Mouse (Mus musculus): ENCODE results near the gene Fam117b.
A peak's percentile ranks its signal among the peaks of the same experiment; 100 is the strongest.

Fam117b gene

DNA sequence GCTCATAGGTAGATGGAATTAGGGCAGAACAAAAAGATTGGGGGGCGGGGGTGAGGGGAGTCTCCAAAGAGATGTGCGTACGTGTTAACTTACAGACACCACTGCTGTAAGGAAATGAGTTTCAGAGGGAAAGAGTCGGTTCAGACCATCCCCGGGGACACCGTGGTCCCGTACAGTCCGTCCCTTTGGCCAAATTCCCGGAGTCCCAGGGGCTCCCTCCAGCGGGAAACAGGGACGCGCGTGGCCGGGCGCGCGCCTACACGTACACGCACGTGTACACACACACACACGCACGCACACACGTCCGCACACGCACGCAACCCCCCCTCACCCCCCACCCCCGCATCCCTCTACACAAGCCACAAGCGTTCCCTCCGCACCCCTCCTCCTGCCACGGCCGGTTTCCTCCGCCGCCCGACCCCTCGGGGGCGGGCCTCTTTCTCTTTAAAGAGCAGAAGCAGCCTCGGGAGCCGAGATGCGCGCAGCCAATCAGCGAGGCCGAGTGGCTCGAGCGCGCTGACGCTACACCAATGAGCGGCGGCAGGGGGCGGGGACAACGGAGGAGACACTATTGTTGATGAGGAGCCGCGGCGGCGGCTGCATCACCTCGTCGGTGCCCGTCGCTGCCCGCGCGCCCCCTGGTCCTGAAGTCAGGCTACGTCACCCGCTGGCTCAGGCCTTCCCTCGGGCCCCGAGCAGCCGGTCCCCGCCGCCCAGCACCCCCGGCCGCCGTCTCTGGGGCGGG is at the start of gene Fam117b:
TSS of gene Fam117b (plus strand) at position 594 of the 745 bp plus-strand sequence.
- peak; percentile 98 to 99 for DNase-seq

DNA sequence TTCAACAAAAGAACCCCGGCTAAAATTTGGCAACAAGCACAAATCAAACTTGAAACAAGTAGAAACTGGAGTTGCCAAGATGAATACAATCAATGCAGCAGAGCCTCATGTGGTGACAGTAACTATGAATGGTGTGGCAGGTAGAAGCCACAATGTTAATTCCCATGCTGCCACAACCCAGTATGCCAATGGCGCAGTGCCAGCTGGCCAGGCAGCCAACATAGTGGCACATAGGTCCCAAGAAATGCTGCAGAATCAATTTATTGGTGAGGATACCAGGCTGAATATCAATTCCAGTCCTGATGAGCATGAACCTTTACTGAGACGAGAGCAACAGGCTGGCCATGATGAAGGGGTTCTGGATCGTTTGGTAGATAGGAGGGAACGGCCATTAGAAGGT is 44.8 kb upstream of the Fam117b start:
- DNase-seq, result peak; percentile 25 to 52

DNA sequence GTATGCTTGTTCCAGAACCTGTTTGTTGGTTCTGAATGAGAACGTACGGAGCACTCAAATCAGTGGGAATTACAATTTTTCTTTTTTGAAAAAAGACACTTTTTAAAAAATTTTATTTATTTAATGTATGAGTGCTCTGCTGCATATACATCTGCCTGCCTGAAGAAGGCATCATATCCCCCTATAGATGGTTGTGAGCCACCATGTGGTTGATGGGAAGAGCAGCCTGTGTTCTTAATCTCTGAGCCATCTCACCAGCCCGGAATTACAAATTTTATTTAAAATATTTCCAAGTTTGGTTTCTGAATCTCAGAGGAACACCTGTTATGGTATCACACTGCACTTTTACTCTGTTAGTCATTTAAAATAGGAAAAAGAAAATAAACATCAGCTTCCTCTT is 38.8 kb upstream of the Fam117b start:
- DNase-seq, result no peak

DNA sequence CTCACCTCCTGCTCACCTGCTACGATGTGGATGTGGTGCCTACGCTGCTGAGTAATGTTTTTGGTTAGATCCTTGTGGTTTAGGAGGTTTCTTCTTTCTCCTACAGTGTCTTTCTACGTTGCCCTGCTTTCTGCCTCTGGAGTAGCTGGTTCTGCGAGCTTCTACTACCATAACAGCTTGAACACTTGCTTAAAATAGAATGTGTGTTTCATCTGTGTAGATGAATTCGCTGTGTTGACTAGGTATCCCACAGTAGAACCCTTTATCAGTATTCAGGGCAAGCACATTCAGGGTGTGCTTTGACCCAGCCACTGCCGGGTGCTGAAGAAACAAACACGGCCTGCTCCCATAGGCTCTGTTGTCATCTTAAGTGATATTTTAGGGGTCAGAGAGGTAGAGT is 34.7 kb upstream of the Fam117b start:
- DNase-seq, result no peak

DNA sequence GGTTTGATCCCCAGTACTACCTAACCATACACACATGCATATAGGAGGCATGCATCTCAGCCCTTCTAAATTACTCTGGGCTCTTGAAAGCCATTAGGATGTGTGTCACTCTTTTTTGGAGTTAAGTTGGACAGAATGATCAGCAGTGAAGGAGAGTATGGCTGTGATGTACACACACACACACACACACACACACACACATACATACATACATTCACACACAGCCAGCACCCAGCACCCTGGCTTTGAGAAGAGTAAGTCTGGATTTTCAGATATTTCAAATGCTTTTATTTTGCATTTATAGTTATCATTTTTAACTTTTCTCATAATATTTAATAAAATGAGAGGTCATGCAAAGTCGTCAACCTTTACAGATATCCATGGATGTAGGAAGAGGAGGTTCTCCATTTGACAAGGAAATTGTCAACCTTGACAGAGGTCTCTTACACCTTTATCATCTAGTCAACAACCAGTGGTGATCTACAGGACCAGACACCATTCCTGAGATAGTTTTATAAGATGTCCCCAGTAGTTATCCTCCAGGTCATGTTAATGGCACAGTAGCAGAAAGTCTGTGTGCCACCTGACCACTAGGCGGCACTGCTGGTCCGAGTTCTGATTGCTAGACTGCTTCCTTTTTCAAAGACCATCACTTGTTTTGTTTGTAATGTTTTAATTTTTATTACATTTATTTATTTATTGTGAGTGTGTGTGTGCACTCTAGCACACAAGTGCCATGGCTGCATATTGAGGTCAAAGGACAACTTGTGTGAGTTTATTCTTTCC is 29.3 kb upstream of the Fam117b start:
- peak; percentile 81 to 90 for DNase-seq

DNA sequence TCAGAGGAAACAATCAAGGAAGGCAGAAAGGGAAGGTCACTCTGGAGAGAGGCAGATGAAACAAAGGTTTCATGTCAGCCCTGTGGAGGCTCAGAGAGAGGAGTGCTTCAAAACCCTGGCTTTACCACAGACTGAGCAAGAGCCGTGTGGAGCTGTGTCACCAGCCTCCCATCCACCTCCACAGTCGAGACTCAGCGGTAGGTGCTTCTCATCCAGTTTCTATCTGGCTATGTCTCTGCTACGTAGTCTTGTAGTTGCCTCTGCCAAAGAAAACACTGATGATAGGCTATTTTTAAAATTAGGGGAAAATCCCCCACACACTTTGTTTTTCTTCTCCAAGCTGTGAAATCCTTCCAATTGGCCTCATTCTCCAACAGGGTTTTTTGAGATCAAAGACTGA is 25.9 kb upstream of the Fam117b start:
- DNase-seq, result no peak

DNA sequence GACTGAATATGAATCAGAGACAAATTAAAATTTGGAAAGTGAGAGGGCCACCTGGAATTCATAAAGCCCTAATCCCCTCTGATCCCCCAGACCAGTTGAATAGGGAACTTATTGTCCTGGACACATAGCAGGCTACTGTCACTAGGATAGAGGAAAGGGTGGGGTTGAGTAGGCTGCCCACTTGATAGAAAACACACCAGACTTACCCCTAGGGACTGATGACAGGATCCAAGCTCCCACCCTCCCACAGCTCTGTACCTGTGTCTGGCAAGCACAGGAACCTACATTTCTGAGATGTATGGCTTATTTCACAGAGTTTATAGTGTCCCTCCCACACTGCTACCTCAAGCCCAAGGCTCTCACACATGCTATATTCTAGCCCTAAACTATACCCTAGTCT is 24.8 kb upstream of the Fam117b start:
- DNase-seq, result no peak

DNA sequence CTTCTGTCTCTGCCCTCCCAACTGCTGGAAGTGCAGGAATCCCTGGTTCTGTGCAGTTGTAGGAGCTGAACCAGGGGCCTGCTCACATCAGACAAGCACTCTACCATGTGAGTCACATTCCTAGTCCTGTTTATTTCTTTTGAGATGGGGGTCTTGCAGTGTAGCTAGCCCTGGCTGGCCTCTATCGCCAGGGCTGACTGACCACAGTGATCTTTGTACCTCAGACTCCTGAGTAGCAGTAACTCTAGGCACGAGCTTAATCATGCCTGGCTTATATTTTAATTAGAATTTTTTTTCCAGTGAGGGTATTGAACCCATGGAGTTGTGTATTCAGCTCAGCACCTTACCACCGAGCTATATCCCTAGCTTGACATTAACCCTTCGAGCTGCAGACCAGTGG is 21.6 kb upstream of the Fam117b start:
- DNase-seq, result no peak

DNA sequence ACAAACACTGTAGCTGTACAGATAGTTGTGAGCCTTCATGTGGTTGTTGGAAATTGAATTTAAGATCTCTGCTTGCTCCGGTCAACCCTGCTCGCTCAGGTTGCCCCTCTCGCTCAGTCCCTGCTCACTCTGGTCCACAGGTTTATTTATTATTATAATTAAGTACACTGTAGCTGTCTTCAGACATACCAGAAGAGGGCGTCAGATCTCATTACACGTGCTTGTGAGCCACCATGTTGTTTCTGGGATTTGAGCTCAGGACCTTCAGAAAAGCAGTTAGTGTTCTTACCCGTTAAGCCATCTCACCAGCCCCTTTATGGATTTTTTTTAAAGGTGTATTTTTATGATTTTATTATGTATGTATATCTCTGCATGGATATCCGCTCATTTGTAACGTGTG is 20.0 kb upstream of the Fam117b start:
- DNase-seq, result no peak

DNA sequence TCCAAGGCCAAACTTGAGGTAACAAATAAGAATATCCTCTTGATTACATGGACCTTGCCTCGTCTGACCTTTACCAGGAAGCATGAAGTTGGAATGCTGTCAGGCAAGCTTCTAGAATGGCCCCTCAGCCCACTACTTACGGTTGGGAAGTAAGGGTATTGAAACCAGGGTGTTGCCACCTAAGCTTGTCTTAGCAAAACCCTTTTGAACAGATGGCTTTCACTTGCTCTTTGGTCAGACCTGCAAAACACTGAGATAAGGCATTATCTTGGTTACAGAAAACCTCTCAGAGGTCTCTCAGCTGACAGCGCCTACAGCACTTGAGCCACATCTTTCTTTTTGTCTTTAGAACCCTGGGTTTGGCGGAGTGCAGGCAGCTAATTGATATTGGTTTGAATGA is 18.8 kb upstream of the Fam117b start:
- DNase-seq, result no peak

DNA sequence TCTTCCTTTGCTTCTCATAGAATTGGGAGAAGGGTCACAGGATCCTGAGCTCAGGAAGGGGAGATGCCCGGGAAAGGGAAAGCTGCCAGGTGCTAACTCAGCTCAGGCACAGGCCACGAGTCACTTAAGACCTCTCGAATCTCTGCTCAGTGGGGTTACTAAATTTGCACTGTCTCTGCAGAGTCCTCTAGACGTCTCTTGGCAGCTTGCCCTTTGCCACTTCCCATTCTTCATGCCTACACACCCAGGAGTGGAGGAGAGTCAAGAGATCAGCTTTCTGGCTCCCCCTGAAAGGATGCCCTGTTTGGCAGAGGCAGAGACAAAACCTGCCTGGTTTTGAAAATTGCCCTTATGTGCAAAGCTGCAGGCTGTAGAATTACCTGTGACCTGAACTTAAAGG is 17.4 kb upstream of the Fam117b start:
- DNase-seq, result peak in 1 of 2 experiments; percentile 28

DNA sequence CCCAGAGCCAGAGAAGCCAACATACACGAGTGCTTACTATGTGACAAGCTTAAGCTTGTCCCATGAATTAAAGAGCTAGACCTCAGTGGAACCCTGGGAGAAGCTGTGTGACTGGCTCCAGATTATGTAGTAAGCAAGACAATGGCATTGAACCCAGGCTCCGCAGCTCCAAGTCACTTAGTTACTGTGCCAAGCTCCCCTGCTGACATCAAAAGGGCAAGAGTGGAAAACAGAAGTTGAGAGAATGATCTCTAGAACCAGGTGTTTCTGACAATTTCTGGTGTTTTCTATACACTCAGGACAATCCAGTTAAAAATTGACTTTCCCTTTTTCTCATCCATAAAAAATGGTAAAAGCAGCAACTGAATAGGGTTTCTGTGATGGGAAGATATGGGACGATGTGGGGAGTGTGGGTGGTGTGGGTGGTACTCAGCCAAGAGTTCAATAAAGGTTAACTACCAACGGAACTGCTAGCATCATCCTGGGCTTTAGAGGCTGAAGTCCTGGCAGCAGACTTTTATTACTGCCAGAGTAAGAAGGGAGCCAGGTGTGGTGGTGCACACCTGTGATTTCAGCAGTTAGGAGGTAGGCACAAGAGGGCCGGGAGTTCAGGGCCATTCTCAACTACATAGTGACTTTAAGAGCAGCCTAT is 15.5 kb upstream of the Fam117b start:
- DNase-seq, result no peak

DNA sequence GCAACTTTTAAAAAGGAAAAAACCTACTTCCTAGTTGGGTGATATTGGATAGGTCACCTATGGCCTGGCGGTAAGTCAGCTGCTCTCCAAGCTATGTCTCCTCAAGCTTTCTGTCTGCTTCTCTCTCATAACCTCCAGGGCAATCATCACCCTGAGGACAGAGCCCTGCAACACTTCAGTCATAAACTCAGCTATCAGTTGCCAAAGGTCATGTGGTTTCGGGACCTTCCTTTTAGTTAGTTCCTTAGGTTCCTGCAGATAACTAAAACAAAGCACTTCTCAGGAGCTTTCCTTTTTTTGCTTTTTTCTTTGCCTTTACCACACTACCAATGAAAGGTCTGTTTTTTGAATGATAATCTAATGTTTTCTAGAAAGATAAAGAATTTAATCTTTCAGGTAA is 13.1 kb upstream of the Fam117b start:
- DNase-seq, result no peak

DNA sequence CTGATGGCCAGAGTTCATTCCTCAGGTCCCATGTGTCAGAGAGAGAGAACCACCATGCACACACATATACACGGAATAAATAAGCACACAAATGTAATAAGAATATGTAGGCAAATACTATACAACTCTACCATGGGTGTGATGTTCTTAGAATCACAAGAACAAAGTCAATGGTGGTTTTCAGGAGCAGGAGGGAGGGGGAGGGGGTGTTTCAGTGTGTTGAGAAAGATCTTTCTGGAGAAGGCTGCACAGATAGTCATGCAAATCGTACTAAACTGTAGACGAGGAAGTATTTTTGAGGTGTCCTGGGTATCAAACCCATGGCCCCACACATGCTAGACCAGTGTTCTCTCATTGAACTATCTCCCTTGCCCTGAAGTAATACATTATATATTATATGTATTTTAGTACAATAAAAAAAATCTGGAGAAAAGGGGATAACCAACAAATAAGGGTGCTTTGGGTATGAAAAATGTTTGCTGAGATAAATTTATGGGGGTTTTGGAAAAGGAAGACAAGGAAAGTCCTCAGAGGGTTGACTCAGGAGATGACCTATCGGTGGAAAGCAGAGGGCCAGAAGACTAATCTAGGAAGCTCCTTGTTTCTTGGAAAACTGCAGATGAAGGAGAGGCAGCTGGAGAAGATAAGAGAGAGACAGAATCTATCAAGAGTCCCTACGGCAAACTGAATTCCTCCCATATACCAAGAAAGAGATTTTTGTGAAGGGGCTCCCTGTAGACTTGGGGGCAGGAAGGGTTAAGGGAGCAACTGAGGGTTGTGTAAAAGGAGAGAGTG is 11.5 kb upstream of the Fam117b start:
- DNase-seq, result no peak

DNA sequence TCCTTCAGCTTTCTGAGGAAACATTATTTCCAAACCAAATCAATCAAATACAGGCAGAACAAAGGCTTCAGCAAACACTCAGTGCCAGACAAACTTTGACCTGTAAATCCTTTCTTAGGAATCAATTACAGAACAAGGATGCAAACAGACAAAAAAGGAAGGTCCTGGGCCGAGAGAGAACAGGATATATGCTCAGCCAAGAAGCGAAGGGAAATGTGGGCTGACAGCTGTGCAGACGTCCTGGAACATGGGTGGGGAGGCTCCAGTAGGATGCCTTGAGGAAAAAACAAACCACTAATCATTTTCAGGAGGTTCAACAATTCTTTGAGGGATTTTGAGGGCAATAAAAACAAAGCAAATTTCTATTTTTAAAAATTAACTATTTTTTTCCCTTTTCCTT is 10.2 kb upstream of the Fam117b start:
- no peak for DNase-seq

DNA sequence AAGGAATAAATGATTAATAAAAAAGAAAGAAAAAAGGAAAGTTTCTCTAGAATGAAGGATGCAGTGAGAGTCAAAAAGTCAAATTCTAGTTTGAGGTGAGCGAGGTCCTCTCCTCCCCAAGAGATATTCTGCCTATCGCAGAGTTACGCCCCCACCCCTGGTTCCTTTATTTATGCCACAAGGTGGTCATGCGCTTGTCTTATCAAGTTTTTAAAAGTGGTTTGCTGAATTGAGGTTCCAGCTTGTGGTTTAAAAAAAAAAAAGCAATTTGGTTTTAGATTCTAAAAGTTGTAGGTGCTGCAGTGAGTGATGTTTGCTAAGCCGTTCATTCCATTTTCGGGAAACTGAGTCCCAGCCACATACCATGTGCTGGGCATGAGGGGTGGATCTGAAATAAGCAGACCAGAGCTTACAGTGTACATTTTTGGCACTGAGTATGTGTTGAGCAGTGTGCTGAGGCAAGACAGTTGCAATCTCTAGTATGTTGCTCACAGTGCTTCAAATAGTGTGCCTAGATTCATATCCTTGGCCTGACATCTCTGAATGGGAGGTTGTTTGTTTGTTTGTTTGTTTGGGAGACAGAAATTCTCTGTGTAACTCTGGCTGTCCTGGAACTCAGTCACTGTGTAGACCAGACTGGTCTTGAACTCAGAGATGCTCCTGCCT is 8.0 kb upstream of the Fam117b start:
- no peak for DNase-seq

DNA sequence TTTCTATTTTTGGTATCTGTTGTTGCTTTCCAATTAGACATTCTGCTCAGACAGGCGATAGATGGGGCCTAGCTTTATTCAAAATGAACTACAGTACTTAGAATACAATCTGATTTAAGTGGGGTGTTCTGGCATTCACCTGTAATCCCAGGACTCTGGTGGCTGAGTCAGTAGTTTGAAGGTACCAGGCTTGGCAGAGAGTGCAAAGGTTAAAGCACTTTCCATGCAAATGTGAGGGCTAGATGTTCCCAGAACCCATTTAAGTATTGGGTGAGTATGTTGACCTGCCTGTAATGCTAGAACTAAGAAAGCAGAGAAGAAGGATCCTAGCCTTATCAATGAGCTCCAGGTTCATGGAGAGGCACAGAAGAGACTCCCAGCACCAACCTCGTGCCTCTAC is 6.9 kb upstream of the Fam117b start:
- DNase-seq, result no peak

DNA sequence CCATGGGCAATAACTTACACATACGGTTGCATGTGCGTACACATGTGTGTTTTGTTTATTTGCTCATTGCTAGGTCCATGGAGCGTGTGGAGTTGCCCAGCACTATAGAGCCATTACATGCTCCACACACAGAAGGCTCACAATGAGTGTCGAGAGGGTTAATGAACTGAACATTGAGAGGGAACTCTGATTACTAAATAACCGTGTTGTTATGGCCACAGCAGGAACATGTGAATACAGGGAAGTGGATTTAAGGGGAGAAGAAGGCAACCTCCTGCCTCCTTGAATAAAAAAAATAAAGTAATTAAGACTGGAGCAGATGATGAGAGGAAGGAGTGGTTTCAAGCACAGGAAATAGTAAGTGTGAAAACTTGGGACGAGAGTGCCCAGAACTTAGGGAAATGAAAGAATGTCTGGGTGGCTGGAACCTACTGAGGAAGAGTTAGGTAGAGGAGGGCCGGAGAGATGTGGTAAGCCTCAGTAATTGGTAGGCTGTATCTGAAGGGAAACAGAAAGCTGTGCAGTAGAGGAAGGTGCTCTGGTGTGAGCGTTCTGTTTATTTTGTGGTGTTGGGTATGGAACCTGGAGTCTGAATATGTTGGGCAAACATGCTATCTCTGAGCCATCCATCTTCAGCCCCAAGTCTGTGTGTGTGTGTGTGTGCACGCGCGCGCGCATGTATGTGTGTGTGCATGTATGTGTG is 5.8 kb upstream of the Fam117b start:
- no peak for DNase-seq

DNA sequence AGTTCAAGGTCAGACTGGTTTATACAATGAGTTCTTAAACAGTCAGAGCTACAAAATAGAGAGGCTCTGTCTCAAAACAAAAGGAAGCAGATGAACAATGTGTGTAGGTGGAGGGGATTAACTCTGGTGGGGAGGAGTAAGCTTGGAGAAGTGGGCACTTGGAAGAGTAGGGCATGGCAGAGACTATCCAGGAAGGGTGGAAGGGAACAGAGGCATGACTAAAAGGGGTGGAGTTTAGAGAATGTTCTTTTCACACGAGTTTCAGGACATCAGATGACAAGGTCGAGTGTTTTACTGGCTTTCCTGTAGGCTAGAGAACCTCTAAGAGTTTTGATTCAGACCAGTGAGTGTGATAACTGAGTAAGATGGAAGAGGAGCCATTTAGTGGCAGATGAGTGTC is 5.1 kb upstream of the Fam117b start:
- no peak for DNase-seq

DNA sequence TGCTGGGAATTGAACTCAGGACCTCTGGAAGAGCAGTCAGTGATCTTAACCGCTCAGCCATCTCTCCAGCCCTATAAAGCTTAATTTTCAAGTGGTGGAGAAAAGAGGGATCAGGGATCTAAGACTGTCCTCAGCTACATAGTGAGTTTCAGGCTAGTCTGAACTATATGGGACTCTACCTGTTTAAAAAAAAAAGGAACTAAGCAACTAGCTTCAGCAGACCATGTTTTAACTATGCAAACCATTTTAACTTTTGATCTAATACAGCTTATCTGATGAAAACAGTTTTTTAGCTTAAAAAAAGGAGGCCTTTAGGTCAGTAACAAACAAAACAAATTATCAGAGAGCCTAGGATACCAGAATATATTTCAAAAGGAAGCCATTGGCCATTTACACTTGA is 1.9 kb upstream of the Fam117b start:
- no peak for DNase-seq

DNA sequence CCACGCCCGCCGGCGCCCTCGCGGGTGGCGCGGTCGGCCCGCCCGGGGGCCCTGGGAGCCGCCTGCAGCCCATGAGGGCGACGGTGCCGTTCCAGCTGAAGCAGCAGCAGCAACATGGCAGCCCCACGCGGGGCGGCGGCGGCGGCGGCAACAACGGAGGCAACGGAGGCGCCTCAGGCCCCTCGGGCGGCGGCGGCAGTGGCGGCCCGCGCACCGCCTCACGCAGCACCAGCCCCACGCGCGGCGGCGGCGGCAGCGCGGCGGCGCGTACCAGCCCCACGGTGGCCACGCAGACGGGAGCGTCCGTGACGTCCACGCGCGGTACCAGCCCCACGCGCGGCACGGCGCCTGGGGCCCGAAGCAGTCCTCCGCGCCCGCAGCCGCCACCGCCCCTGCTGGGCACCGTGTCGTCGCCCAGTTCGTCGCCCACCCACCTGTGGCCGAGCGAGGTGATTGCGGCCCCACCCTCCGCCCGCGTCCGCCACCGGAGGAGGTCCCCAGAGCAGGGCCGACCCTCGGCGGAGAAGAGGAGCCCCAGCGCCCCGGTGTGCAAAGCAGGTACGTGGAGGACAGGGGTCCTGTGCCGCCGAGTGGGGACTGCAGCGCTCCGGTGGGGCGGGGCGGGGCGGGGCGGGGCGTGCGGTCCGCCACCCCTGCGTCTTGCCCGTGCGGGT is 526 bp downstream of the Fam117b start:
- peak; percentile 78 to 83 for DNase-seq
